Mouse (Mus musculus) sigmoid colon, adult 10 weeks (tissue): ENCODE measurements around the gene Fam76b. TPM values are rescaled to one million over a fixed set of nuclear protein-coding genes. Genes with fewer than 3 reads are reported as not detected.

Experiments
- polyA plus RNA-seq: library from polyadenylated mRNA; stranded (reverse); fragments of 350-450 nt; fragmentation: Illumina TruSeq; extraction: RNeasy Lipid Tissue Mini Kit (QIAGEN cat#74804); gene quantifications from one replicate; pipeline ENCODE4 v1.2.3, GENCODE M21; 2014; ENCODE audit warnings: low read depth, low replicate concordance

Fam76b gene
- polyA plus RNA-seq, result 160 TPM

GRCm38 (mm10) chr9:13827406-13828086, at the start of gene Fam76b:
Fam76b (plus strand) TSS chr9:13827716.

GRCm38 (mm10) chr9:13826832-13827405, 597 bp upstream of the Fam76b start, which contains the start of gene Cep57:
Cep57 (minus strand) TSS chr9:13827107.

Other genes starting within 250 kb of the Fam76b start
- gene Mtmr2, start 79.3 kb upstream of the Fam76b start, polyA plus RNA-seq, result 75.8 TPM
- 72.1 TPM for gene Cep57, start 609 bp upstream of the Fam76b start, polyA plus RNA-seq